Mouse (Mus musculus) E14TG2a.4 (cell line): ENCODE measurements around the gene Rp9.

ENCODE experiments used
- CTCF ChIP-seq: conservative IDR thresholded peaks from 2 replicates; pipeline ENCODE4 v1.5.1; 2014; ENCODE audit warnings: low read length
- POU5F1 ChIP-seq: IDR thresholded peaks from 2 replicates; pipeline ENCODE4 v1.6.1; 2014; ENCODE audit warnings: low read length, borderline replicate concordance

DNA sequence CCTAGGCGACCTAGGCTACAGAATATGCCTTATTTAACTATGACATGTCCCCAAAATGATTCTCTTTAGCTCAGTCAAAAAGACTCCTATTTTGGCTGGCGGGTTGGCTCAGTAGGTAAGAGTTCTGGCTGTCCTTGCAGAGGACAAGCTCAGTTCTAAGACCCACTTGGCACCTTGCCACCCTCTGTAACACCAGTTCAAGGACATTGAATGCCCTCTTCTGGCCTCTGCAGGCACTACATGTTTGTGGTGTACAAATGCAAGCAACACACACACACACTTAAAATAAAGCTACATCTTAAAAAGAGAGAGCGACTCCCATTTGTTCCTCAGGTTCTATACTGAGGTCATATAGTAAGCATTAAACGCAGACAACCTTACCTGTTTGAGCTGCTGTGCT is 96.8 kb downstream of the Rp9 start:
- TF ChIP-seq CTCF (peak; percentile 44), POU5F1 (no peak)
